Mouse (Mus musculus) myocyte (in vitro differentiated cells): Measurements from ENCODE around the gene Slc22a15.

Experiments used
- CEBPB ChIP-seq: IDR thresholded peaks from 2 replicates; pipeline ENCODE4 v1.6.1; 2011; ENCODE audit warnings: mild to moderate bottlenecking, moderate library complexity; ENCODE audit not compliant: poor library complexity, insufficient read depth, severe bottlenecking
- MAX ChIP-seq: IDR thresholded peaks from one replicate; pipeline ENCODE4 v1.6.1; 2011; ENCODE audit warnings: low read depth, mild to moderate bottlenecking, control low read depth
- POLR2A ChIP-seq: IDR thresholded peaks from one replicate; pipeline ENCODE4 v1.6.1; 2011; ENCODE audit warnings: low read depth, mild to moderate bottlenecking, control low read depth, moderate library complexity; ENCODE audit not compliant: insufficient read length
- SRF ChIP-seq: IDR thresholded peaks from one replicate; pipeline ENCODE4 v1.6.1; 2011; ENCODE audit warnings: low read depth; ENCODE audit not compliant: control insufficient read depth, insufficient read length
- TCF12 ChIP-seq: IDR thresholded peaks from one replicate; pipeline ENCODE4 v1.6.1; 2011; ENCODE audit warnings: mild to moderate bottlenecking, control low read depth; ENCODE audit not compliant: poor library complexity, insufficient read depth, severe bottlenecking
- TCF3 ChIP-seq: IDR thresholded peaks from one replicate; pipeline ENCODE4 v1.6.1; 2011; ENCODE audit warnings: low read depth, control low read depth; ENCODE audit not compliant: insufficient read length
- USF1 ChIP-seq: IDR thresholded peaks from one replicate; pipeline ENCODE4 v1.6.1; 2011; ENCODE audit warnings: low read depth, mild to moderate bottlenecking, control low read depth, moderate library complexity

DNA sequence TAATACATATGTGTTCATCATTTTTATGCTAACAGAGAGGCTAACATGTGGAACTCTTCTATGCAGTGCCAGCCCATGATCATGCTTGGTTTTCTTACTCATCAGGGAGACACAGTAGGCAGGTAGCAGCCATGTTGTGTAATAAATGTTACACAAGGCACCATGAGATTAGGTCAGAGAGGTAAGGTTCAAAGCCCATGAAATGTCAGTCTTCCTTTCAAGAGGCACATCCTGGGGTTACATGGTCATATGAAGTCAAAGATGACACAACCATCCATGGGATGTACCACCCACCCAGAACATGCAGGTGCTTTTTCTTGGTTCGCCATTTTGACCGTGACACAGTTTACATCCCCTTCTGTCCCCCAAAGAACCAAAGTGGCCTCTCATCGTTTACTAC is 5.7 kb downstream of the Slc22a15 start:
- no peak for TF ChIP-seq USF1
- TF ChIP-seq CEBPB, result no peak
- no peak for TF ChIP-seq MAX
- TF ChIP-seq POLR2A, result no peak
- no peak for TF ChIP-seq TCF12
- TF ChIP-seq SRF, result no peak
- no peak for TF ChIP-seq TCF3
